Mouse (Mus musculus) heart, postnatal 36 days (tissue): ENCODE results near the gene Lair1. TPM values are rescaled to one million over a fixed set of nuclear protein-coding genes. Genes with fewer than 3 reads are reported as not detected.
"Not testable (repeated sequence)": the region's sequence is repeated elsewhere in the genome, so short reads cannot be mapped to it uniquely, and the experiment has no call there.

ENCODE experiments used
- DNase-seq, 2 experiments: peaks; one replicate each; pipeline ENCODE4 v3.0.0; 2021 to 2022
- intact Hi-C: fragments of 180-260 bp; cut with DNase I; formaldehyde crosslinking; loops from one replicate; pipeline ENCODE4 v1.15.1; 2025
- total RNA-seq, 2 experiments: library from RNA; stranded (reverse); gene quantifications; 2 replicates each; pipeline ENCODE4 v1.2.3; 2021

Gene Lair1
- total RNA-seq, 2 experiments from 2014 or later: 1.8 to 3.0 TPM

GRCm38 (mm10) chr7:4004636-4005035 lies 58.4 kb downstream of the Lair1 start:
- DNase-seq, intact Hi-C loops: not testable (repeated sequence)

- intact Hi-C loops: not testable (repeated sequence)
Observed at GRCm38 (mm10) chr7:4003996-4004395, 59.0 kb downstream of the Lair1 start.

GRCm38 (mm10) chr7:3962017-3962416 lies 101.0 kb downstream of the Lair1 start:
- DNase-seq: no peak

More at GRCm38 (mm10) chr7:4003996-4004395, 59.0 kb downstream of the Lair1 start:
- DNase-seq: not testable (repeated sequence)

DNA sequence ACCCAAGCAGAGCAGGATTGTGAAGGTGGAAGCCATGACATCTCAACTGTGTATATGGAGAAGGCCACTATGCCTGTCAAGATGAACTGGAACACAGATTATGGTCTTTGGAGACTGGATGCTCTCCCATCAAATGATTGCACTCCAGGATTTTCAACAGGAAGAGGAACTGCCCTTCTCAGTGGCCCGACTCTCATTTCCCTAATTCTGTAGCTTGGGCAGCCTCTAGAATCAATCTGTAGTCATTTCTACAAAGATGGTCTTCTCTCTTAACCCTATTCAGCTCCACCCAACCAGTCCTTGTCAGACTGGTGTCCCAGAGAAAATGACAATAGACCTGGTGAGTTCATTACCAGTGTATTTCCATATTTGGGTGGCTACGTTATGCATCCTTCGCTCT lies 105.6 kb downstream of the Lair1 start:
- intact Hi-C loops: no loop called here

More at GRCm38 (mm10) chr7:3962017-3962416, 101.0 kb downstream of the Lair1 start:
- intact Hi-C loops: no loop called here

More for the DNA sequence above, 105.6 kb downstream of the Lair1 start:
- DNase-seq: no peak

Other genes starting within 250 kb of the Lair1 start
- gene Gm15448, start 237.5 kb downstream of the Lair1 start, total RNA-seq: under 1 TPM; 0.46 to 0.61 TPM
- under 1 TPM; 0.33 to 0.44 TPM for gene Pira2, start 218.2 kb downstream of the Lair1 start, total RNA-seq
- gene Gm14548, start 165.1 kb downstream of the Lair1 start, total RNA-seq: under 1 TPM in 1 of 2 experiments, not detected in 1; 0.35 TPM
- gene Lilra6, start 147.7 kb downstream of the Lair1 start, total RNA-seq: under 1 TPM; 0.38 to 0.58 TPM
- gene Ttyh1, start 56.2 kb upstream of the Lair1 start, total RNA-seq: 1 to 10 TPM in 1 of 2 experiments, under 1 TPM in 1; 0.89 to 2.6 TPM
- 10 to 100 TPM; 30.4 to 45.7 TPM for gene Leng8, start 73.8 kb upstream of the Lair1 start, total RNA-seq
- 1 to 10 TPM; 2.4 to 3.6 TPM for gene Leng9, start 87.2 kb upstream of the Lair1 start, total RNA-seq
- 1 to 10 TPM; 4.6 to 6.2 TPM for gene Cdc42ep5, start 101.7 kb upstream of the Lair1 start, total RNA-seq
- 1 to 10 TPM in 1 of 2 experiments, under 1 TPM in 1; 0.80 to 1.0 TPM for gene Lilra5, start 174.6 kb upstream of the Lair1 start, total RNA-seq